Mouse (Mus musculus): ENCODE measurements around the gene Ebf3.

- no peak for TF ChIP-seq CTCF (conservative IDR thresholded peaks at IDR 0.05; ENCODE audit: insufficient read depth, insufficient read length, low read depth, low read length)
- no peak for TF ChIP-seq POLR2A (IDR thresholded peaks at IDR 0.05; ENCODE audit: low read depth, low read length)
Measured at GRCm38 (mm10) chr7:137268452-137269155, 45.6 kb downstream of the Ebf3 start.
